Mouse (Mus musculus) forebrain, postnatal 0 days (tissue): ENCODE measurements around the gene Rfc4. TPM values are rescaled to one million over a fixed set of nuclear protein-coding genes. Genes with fewer than 3 reads are reported as not detected.

Source experiments
- ATAC-seq: fragments of 200-750 bp; cut with Nextera tagmentation; 2 replicates; pipeline ENCODE4 v1.8.0; 2017; ENCODE audit warnings: mild to moderate bottlenecking, moderate library complexity
- DNase-seq: peaks from one replicate; pipeline ENCODE4 v3.0.0-alpha.2; 2015
- H3K27ac ChIP-seq: fragments of 300-500 bp; sonication (generic); 2 replicates; pipeline ENCODE4 v1.5.1; 2014; ENCODE audit warnings: low read depth, mild to moderate bottlenecking, antibody characterized with exemption, low read length, moderate library complexity, mixed read lengths
- H3K27me3 ChIP-seq: fragments of 300-500 bp; sonication (generic); 2 replicates; pipeline ENCODE4 v1.6.1; 2014; ENCODE audit warnings: mild to moderate bottlenecking, low read length, mixed read lengths; ENCODE audit not compliant: insufficient read depth
- H3K36me3 ChIP-seq: fragments of 300-500 bp; sonication (generic); 2 replicates; pipeline ENCODE4 v1.6.1; 2014; ENCODE audit warnings: mild to moderate bottlenecking, moderate library complexity; ENCODE audit not compliant: insufficient read depth
- H3K4me1 ChIP-seq: fragments of 300-500 bp; sonication (generic); 2 replicates; pipeline ENCODE4 v1.6.1; 2014; ENCODE audit warnings: antibody characterized with exemption; ENCODE audit not compliant: insufficient read depth
- H3K4me2 ChIP-seq: fragments of 300-500 bp; sonication (generic); 2 replicates; pipeline ENCODE4 v1.6.1; 2014; ENCODE audit warnings: low read depth, mild to moderate bottlenecking, moderate library complexity
- H3K4me3 ChIP-seq: fragments of 300-500 bp; sonication (generic); 2 replicates; pipeline ENCODE4 v1.5.1; 2014; ENCODE audit warnings: low read depth, low read length, mixed read lengths
- H3K9ac ChIP-seq: fragments of 300-500 bp; sonication (generic); 2 replicates; pipeline ENCODE4 v1.6.1; 2014; ENCODE audit warnings: mild to moderate bottlenecking
- H3K9me3 ChIP-seq: fragments of 300-500 bp; sonication (generic); 2 replicates; pipeline ENCODE4 v1.6.1; 2016; ENCODE audit warnings: low read length
- CTCF ChIP-seq: sonication (generic); IDR thresholded peaks from 2 replicates; pipeline ENCODE4 v1.5.1; 2016; ENCODE audit warnings: antibody characterized with exemption, control low read depth, low read depth
- WGBS: fragments of 180-500 bp; shearing (Covaris S2); extraction: QIAGEN DNeasy Blood & Tissue Kit; methylation state at CpG from one replicate; pipeline ENCODE4 v1.1.7; 2014; 5-methylcytosine and 5-hydroxymethylcytosine counted together
- polyA plus RNA-seq: library from polyadenylated mRNA; unstranded; fragments of >200 nt; fragmentation: Nextera tagmentation; extraction: Ambion mirVana; gene quantifications from 2 replicates; pipeline ENCODE4 v1.2.1, GENCODE M21; 2015
- total RNA-seq: library from RNA; depleted of rRNA; stranded (reverse); fragments of >200 nt; gene quantifications from 2 replicates; pipeline ENCODE4 v1.2.3, GENCODE M21; 2014

Gene Rfc4
- total and polyA plus RNA-seq, 2 experiments from 2014 or later: 20.4 to 32.0 TPM

- H3K27ac ChIP-seq: no peak overlapping the region
- DNase-seq: no peak
- no peaks in the 10 kb centered on the region for H3K36me3 ChIP-seq
- no peaks in the 10 kb centered on the region for H3K9me3 ChIP-seq
- H3K4me3 ChIP-seq: no peak overlapping the region
- 62% methylated on average over 4 of the region's 4 CpGs for WGBS
- no peak overlapping the region for H3K9ac ChIP-seq
- ATAC-seq: no peak
- no peak for TF ChIP-seq CTCF
- H3K27me3 ChIP-seq: no peaks in the 10 kb centered on the region
- H3K4me2 ChIP-seq: no peak overlapping the region
- H3K4me1 ChIP-seq: no peaks in the 10 kb centered on the region
Observed at GRCm38 (mm10) chr16:23136406-23136970, 9.0 kb upstream of the Rfc4 start.

- WGBS: 27% methylated on average over 11 of the region's 11 CpGs
- ATAC-seq: peak; percentile 20; the same call in 1 of the 2 replicates
- peak; percentile 81 for TF ChIP-seq CTCF
- no peaks in the 10 kb centered on the region for H3K36me3 ChIP-seq
- no peak overlapping the region for H3K9ac ChIP-seq
- DNase-seq: peak; percentile 69
- no peaks in the 10 kb centered on the region for H3K27me3 ChIP-seq
- no peak overlapping the region for H3K4me3 ChIP-seq
- no peaks in the 10 kb centered on the region for H3K9me3 ChIP-seq
- H3K4me2 ChIP-seq: no peak overlapping the region
- H3K4me1 ChIP-seq: no peaks in the 10 kb centered on the region
- H3K27ac ChIP-seq: no peak overlapping the region
Observed at GRCm38 (mm10) chr16:23135421-23136149, 8.0 kb upstream of the Rfc4 start.

- no peak for TF ChIP-seq CTCF
- no peaks in the 10 kb centered on the region for H3K36me3 ChIP-seq
- H3K9ac ChIP-seq: no peak overlapping the region
- no peaks in the 10 kb centered on the region for H3K27me3 ChIP-seq
- ATAC-seq: no peak
- no peak overlapping the region for H3K27ac ChIP-seq
- no peak overlapping the region for H3K4me2 ChIP-seq
- WGBS: 93% methylated on average over 1 of the region's 1 CpGs
- H3K4me1 ChIP-seq: 0 out of 2 replicates have a peak, but pooled peaks cover 7% of the 10 kb centered on the region
- H3K9me3 ChIP-seq: no peaks in the 10 kb centered on the region
- H3K4me3 ChIP-seq: no peak overlapping the region
- no peak for DNase-seq
Observed at GRCm38 (mm10) chr16:23132336-23132735, 4.8 kb upstream of the Rfc4 start.

GRCm38 (mm10) chr16:23130303-23130702 lies 2.8 kb upstream of the Rfc4 start:
- Histone ChIP-seq H3K27ac (no peak overlapping the region), H3K4me1 (0 out of 2 replicates have a peak, but pooled peaks cover 7% of the 10 kb centered on the region), H3K4me3 (no peak overlapping the region), H3K27me3 (no peaks in the 10 kb centered on the region), H3K9ac (no peak overlapping the region), H3K4me2 (no peak overlapping the region), H3K36me3 (no peaks in the 10 kb centered on the region), H3K9me3 (no peaks in the 10 kb centered on the region)
- ATAC-seq: no peak
- no peak for DNase-seq
- TF ChIP-seq CTCF: no peak
- WGBS: 91% methylated on average over 3 of the region's 3 CpGs

GRCm38 (mm10) chr16:23127311-23127672 lies 245 bp downstream of the Rfc4 start:
- Histone ChIP-seq H3K27ac (peak overlapping the region; percentile 98), H3K4me2 (peak overlapping the region; percentile 86), H3K4me1 (0 out of 2 replicates have a peak, but pooled peaks cover 7% of the 10 kb centered on the region), H3K27me3 (no peaks in the 10 kb centered on the region), H3K9me3 (no peaks in the 10 kb centered on the region), H3K9ac (peak overlapping the region; percentile 98), H3K36me3 (peaks cover 6% of the 10 kb centered on the region; the same call in 1 of the 2 replicates), H3K4me3 (peak overlapping the region; percentile 88)
- no peak for TF ChIP-seq CTCF
- ATAC-seq: no peak
- DNase-seq: no peak
- WGBS: 2% methylated on average over 4 of the region's 4 CpGs

- Histone ChIP-seq H3K4me2 (no peak overlapping the region), H3K27ac (no peak overlapping the region), H3K9me3 (no peaks in the 10 kb centered on the region), H3K9ac (no peak overlapping the region), H3K4me1 (0 out of 2 replicates have a peak, but pooled peaks cover 7% of the 10 kb centered on the region), H3K4me3 (no peak overlapping the region), H3K36me3 (peaks cover 14% of the 10 kb centered on the region; the same call in 1 of the 2 replicates), H3K27me3 (no peaks in the 10 kb centered on the region)
- DNase-seq (no peak), ATAC-seq (no peak)
- TF ChIP-seq CTCF: no peak
- 91% methylated on average over 4 of the region's 4 CpGs for WGBS
Observed at GRCm38 (mm10) chr16:23124398-23124797, 3.1 kb downstream of the Rfc4 start.

- Histone ChIP-seq H3K9me3 (no peaks in the 10 kb centered on the region), H3K9ac (no peak overlapping the region), H3K36me3 (peaks cover 18% of the 10 kb centered on the region; the same call in 1 of the 2 replicates), H3K27ac (no peak overlapping the region), H3K4me1 (no peaks in the 10 kb centered on the region), H3K4me2 (no peak overlapping the region), H3K27me3 (no peaks in the 10 kb centered on the region), H3K4me3 (no peak overlapping the region)
- ATAC-seq: no peak
- no peak for DNase-seq
- 0 out of 2 replicates have a peak, but pooled peaks have one; percentile 4 for TF ChIP-seq CTCF
- 97% methylated on average over 4 of the region's 4 CpGs for WGBS
Observed at GRCm38 (mm10) chr16:23123104-23123503, 4.4 kb downstream of the Rfc4 start.
